Mouse (Mus musculus): ENCODE measurements around the gene Cpne5.
"Not testable (repeated sequence)": the region's sequence is repeated elsewhere in the genome, so short reads cannot be mapped to it uniquely, and the experiment has no call there.

Cpne5 gene

GRCm38 (mm10) chr17:29257001-29257511 is 19.1 kb upstream of the Cpne5 start:
- DNase-seq (ENCODE audit: low spot score) = no peak

- DNase-seq (ENCODE audit: low spot score) = no peak
These were observed 18.5 kb upstream of the Cpne5 start for GRCm38 (mm10) chr17:29256507-29256906.

- not testable (repeated sequence) for DNase-seq (ENCODE audit: low spot score)
These were observed 16.8 kb upstream of the Cpne5 start for GRCm38 (mm10) chr17:29254784-29255183.

GRCm38 (mm10) chr17:29253684-29254083 is 15.7 kb upstream of the Cpne5 start:
- no peak for DNase-seq (ENCODE audit: low spot score)

GRCm38 (mm10) chr17:29253236-29253635 is 15.3 kb upstream of the Cpne5 start:
- DNase-seq (ENCODE audit: low spot score) = no peak

GRCm38 (mm10) chr17:29251608-29252390 is 13.8 kb upstream of the Cpne5 start:
- no peak for DNase-seq (ENCODE audit: low spot score)

- not testable (repeated sequence) for DNase-seq (ENCODE audit: low spot score)
These were observed 13.0 kb upstream of the Cpne5 start for GRCm38 (mm10) chr17:29251006-29251405.

GRCm38 (mm10) chr17:29249512-29249911 is 11.5 kb upstream of the Cpne5 start:
- DNase-seq (ENCODE audit: low spot score) = no peak

GRCm38 (mm10) chr17:29247881-29248280 is 9.9 kb upstream of the Cpne5 start:
- no peak for DNase-seq (ENCODE audit: low spot score)

GRCm38 (mm10) chr17:29246602-29247001 is 8.6 kb upstream of the Cpne5 start:
- peak; percentile 32 for DNase-seq (ENCODE audit: low spot score)

GRCm38 (mm10) chr17:29245725-29246124 is 7.8 kb upstream of the Cpne5 start:
- DNase-seq (ENCODE audit: low spot score) = no peak

GRCm38 (mm10) chr17:29244912-29245311 is 6.9 kb upstream of the Cpne5 start:
- no peak for DNase-seq (ENCODE audit: low spot score)

- DNase-seq (ENCODE audit: low spot score) = no peak
These were observed 516 bp upstream of the Cpne5 start for GRCm38 (mm10) chr17:29238421-29238945.

- no peak for DNase-seq (ENCODE audit: low spot score)
These were observed 648 bp downstream of the Cpne5 start for GRCm38 (mm10) chr17:29237267-29237771.

GRCm38 (mm10) chr17:29236111-29236510 is 1.9 kb downstream of the Cpne5 start:
- DNase-seq (ENCODE audit: low spot score) = no peak

- DNase-seq (ENCODE audit: low spot score) = no peak
These were observed 6.9 kb downstream of the Cpne5 start for GRCm38 (mm10) chr17:29231109-29231508.

GRCm38 (mm10) chr17:29220631-29221030 is 17.3 kb downstream of the Cpne5 start:
- DNase-seq (ENCODE audit: low spot score) = no peak

- DNase-seq (ENCODE audit: low spot score) = no peak
These were observed 19.9 kb downstream of the Cpne5 start for GRCm38 (mm10) chr17:29218017-29218416.

- DNase-seq (ENCODE audit: low spot score) = no peak
These were observed 21.9 kb downstream of the Cpne5 start for GRCm38 (mm10) chr17:29216078-29216477.

GRCm38 (mm10) chr17:29214655-29215054 is 23.3 kb downstream of the Cpne5 start:
- DNase-seq (ENCODE audit: low spot score) = no peak

- no peak for DNase-seq (ENCODE audit: low spot score)
These were observed 23.8 kb downstream of the Cpne5 start for GRCm38 (mm10) chr17:29214193-29214456.

- DNase-seq (ENCODE audit: low spot score) = no peak
These were observed 24.4 kb downstream of the Cpne5 start for GRCm38 (mm10) chr17:29213381-29214192.

- no peak for DNase-seq (ENCODE audit: low spot score)
These were observed 26.1 kb downstream of the Cpne5 start for GRCm38 (mm10) chr17:29211836-29212235.
